Mouse (Mus musculus): ENCODE data around the gene Thbs2.

Gene Thbs2

DNA sequence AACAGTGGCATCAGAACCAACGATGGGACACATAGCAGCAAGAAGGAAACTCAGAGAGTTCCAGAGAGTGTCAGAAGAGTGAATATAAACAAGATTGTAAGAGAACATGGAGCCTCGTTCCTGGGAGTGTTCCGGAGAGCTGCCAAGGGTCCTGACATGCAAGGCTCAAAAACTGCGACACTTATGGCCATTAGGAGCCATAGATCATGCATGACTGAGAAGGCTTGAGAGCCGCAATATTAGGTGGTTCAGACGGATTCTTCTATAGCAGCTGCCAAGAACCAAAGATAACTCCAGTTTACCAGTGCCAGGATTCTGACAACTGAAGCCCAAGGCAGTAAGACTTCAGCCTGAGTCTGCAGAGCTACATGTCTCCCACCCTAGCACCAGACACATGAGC is 3.1 kb upstream of the Thbs2 start:
- in situ Hi-C loops (cut with MboI, MseI) = no loop called here

DNA sequence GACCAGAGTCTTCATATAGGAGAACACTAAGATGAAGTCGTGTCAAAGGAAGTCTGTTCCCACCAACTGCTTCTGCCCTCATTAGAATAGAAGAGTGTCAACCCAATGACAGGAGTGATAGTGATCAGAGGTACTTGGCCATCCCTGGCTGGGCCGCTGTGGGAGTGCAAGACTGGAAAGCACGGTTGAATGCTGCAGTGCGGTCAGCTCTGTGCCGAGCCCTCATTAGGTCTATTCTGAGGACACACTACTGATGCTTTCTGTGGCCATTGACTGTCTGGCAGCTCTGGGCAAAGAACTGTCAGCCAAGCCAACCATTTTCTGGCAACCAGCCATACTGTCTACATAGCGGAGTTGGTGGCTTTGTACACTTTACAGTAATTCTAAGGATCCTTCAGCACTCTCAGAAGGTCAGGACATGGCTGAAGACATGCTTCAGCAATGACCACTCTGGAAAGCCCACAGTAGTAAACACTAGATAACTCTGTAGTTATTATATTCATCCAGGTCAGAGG is 2.3 kb upstream of the Thbs2 start:
- in situ Hi-C loops (cut with MboI, MseI) = no loop called here

DNA sequence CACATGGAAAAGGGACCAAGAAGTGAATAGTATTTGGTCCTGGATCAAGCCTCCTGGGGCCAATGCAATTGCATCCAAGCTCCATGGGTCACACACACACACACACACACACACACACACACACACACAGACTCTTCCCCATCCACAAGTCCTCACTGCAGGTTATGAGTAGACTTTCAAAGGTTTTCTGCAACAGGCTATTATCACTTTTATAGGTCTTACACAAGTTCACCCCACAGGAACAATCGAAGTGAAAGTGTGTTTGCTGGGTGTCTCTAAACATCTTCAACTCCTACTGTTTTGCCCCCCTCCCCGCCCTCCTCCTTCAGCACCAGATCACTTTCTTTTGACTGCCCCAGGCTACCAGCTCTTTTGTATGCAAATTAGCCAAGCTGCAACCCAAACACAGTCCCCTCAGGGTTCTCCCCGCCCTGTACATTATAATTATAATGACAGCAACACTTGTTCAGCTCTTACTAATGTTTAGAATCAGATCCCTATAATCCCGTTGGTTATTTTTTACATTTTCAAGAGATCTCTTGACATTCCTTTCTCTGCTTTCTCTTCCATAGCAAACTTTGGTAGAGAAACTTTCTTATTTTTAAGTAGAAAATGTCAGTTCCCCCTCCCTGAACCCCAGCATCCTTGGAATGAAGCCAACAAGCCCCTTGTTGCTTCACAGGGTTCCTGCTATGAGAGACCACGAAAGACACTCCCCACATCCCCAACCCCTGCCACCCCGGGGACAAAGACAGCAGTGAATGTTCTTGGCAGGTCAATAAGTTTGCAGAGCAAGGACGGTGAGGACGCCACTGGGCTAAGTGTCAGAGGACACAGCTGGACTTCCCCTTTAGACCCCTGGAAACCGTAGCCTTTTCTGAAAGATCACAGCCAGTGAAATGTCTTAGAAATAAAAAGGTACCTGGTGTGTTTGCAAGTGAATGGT is 714 bp downstream of the Thbs2 start:
- in situ Hi-C loops (cut with MboI, MseI) = no loop called here

DNA sequence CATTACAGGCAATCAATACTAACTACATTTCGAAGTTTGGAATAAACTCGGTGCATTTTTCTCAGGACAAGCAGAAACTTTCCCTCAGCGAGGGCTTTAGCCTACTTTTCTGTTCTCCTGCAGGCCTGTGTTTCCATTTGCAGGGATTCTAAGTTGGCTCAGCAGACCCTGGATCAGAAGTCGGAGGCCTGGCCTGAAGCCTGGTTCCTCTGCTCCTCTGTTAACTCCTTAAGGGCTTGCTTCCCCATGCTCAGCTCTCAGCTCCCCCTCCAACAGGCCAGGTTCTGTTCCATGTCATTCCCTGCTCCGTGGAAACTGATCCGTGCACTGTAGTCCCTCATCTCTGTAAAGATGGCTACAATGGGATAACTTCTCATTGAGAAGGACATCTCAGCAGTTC is 2.1 kb downstream of the Thbs2 start:
- in situ Hi-C loops (cut with MboI, MseI) = no loop called here

DNA sequence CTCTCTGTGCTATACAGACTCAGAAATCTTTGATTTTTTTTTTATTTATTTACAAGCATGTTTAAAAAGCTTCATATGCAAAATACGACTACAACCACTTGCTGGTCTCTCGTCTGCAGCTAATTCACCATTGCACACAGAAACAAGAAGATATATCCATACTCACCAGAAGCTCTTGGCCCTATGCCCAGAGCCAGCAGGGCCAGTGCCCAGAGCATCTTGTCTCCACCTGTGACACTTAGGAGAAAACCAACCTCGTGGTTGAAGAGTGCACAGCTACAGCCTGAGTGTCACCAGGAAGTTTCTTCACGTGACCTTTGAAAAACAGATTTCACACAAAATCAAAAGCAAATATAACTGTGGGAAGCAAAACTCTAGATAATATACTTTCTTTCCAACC is 2.8 kb downstream of the Thbs2 start:
- in situ Hi-C loops (cut with MboI, MseI) = no loop called here

DNA sequence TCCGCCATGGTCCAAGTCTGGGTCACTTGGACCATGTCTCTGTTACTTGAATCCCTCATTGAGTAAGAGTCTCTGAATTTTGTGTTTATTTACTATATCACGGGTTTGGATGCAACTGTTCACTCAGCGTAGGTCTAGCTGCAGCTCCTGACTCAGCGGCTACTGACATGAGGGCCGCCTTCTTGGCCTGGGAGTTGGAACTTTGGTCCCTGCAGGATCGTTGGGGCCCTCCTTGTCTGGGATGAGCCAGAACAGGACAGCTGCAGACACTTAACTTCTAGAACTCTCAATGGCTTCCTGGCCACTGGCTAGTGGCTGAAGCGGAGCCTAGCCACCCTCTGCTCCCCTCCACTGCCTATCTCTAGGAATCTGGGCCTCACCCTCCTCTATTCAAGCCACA is 11.2 kb downstream of the Thbs2 start:
- in situ Hi-C loops (cut with MboI, MseI) = no loop called here

DNA sequence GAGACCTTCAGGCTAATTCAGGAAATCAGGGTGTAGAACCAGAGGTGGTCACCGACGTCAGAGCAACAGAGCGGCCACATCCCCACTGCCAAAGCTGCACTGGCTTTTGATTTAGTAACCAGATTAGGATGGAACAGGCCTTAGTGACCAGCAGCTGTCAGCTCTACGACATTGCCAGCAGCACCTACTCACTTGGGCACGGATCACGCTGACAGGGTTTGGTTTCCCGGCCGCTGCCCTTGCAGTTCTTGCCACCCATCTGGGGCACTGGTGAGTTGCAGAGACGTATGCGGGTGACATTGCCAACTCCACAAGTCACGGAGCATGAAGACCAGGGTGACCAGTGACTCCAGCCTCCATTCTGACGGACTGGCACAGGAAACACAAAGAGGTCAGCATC is 13.0 kb downstream of the Thbs2 start:
- in situ Hi-C loops (cut with MboI, MseI) = no loop called here

DNA sequence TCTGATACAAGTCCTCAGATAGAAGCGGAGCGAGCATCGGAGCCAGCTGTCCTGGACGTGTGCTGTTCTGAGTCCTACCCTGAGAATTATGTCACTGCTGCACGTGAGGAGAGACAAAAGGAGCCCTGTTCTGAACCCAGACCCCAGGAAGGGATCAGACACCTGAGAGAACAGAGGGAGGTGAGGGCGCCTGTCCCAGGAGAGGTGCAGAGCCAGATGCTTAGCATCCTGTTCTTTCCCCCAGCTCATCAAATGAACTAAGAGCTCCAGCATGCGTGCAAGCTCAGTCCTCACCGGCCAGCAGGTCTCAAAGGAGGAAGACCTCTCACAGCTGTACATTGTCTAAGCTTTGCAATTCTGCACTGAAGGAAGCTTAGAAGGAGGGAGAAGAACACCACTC is 16.8 kb downstream of the Thbs2 start:
- in situ Hi-C loops (cut with MboI, MseI) = loop anchor here in 1 of 2 experiments (10.0 kb wide), 1 partner anchor 468 kb away; no protein-coding TSS in a partner anchor

DNA sequence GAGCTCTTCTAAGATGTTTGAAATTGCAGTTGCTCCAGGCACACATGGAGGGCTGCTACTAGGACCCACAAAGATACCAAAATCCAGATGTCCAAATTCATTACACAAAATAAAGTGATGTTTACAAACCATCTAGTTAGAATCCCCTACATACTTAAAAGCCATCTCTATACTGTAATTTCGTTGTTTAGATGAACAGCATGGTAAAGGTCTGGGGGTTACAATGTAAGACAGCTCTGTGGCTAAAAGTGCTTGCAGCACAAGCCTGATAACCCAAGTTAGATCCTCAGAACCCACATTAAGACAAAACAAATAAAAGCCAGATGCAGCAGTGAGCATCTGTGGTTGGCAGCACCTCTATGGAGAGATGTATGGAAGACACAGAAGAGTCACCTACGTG is 18.5 kb downstream of the Thbs2 start:
- in situ Hi-C loops (cut with MboI, MseI) = loop anchor here in 1 of 2 experiments (10.0 kb wide), 1 partner anchor 469 kb away; no protein-coding TSS in a partner anchor

DNA sequence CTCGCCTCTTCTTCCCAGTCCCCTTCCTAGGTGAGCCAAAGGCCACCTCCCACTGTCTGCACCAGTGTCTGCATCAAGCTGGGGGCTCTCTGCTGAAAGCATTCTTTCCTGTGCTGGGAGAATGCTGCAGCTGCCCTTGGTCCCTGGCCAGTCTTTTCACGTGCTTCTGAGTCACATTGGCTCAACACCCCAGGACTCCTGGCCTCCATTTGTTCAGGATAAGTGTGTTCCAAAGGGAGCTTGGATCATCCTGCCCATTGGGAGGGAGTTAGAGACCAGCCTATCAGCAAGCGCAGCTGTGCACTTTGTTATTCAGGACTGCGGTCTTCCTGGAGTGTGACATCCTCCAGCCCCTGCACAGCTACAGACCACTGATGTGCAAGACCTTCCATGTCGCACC is 21.6 kb downstream of the Thbs2 start:
- in situ Hi-C loops (cut with MboI, MseI) = loop anchor here in 1 of 2 experiments (10.0 kb wide), 1 partner anchor 472 kb away; no protein-coding TSS in a partner anchor

DNA sequence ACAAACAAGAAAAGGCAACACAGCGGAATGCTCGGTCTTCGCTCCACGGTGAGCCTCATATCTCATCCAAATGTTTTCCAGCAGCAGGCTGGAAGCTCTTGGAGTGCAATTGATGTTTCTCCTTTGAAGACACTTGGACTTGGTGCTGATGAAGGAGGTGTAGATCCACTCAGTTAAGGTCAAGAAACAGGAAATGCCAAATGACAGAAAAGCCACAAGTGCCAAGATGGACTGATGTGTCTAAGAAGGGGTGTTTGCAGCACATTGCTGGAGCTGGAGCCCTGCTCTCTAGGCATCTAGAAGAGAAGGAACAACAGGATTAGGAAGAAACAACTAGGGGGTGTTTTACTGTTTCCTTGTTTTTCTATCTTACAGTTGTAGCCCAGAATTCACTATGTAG is 26.8 kb downstream of the Thbs2 start:
- in situ Hi-C loops (cut with MboI, MseI) = no loop called here

DNA sequence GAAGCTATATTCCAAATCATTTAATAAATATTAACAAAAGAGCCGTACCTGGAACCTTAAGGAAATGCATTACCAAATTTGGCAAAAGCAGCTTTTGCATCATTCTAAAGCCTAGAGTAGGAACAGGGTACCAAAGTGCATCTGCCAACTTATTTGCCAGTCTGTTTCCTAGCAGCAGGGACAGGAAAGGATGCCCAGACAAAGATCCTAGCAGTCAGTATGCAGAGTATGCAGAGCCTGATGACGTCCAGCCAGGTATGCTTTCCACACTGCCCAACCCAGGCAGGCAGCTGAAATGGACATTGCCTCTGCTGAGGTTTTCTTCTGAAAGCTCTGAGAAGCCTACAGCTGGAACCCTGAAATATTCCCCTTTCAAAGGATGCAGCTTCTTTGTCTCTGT is 27.6 kb downstream of the Thbs2 start:
- in situ Hi-C loops (cut with MboI, MseI) = no loop called here

DNA sequence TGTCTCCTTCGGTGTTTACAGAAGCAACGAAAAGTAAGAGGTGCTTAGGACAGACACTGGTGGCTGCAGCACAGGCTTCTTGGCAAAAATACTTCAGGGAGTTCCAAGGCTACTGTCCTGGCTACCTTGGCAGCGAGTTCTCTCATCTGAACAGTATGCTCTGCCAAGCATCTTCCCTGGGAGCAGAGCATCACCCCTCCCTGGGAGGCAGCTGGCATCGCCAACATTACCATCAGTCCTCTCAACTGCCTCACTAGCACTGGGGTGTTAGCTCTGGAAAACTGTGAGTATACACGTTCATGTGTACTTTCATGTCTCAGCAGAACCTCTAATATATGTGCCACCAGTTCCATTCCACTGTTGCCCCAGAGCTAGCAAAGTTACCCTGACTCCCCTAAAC is 30.7 kb downstream of the Thbs2 start:
- in situ Hi-C loops (cut with MboI, MseI) = no loop called here

DNA sequence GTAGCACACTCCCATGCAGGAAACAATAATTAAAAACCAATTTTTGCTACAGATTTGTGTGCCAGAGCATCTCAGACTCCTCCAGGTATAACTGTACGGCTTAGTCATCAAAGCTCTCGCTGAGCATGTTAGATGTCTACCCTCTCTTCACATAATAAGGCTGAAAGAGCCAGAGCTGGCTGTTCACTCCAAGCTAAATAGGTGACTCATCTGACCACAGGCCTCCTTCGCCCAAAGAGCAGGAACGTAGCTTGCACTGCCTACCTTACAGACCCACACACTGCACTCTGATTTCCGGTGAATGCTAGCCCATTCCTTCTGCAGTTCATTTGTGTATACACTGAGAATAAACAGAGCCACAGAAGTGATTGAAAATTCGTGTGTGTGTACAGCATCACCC is 31.6 kb downstream of the Thbs2 start:
- in situ Hi-C loops (cut with MboI, MseI) = no loop called here

DNA sequence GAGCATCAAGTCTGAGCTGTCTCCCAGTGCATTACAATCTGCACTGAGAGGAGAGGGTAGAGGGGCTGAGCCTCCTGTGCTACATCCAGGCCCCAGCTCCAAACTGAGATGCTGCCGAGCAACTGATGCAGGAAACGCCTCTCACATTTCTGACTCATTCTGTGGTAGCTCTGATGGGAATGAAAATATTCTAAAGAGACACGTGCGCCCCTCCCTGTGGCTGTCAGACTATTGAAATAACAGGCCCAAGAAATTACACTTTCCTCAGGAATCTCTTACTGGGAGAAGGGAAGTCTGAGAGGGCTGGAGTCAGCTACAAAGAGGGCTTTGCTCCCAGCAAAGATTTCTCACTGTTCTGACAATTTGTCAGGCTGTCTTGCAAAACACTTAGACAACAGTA is 34.3 kb downstream of the Thbs2 start:
- in situ Hi-C loops (cut with MboI, MseI) = no loop called here

DNA sequence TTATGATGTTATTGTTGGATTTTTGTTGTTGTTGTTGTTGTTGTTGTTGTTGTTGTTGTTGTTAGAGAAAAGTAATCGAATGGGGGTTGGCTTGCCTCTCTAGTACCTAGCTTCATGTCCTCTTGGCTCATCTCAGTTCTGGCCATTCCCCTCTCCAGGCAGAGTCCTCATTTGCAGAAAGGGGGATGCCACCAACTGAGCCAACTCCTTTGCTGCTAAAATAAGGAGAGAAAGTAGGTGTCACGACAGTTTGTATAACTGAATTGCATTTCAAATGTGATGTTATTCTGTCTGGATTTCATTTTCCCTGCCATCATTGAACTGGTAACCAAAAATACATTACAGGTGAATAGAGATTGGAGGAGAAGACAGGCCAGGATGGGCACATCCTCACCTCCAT is 35.9 kb downstream of the Thbs2 start:
- in situ Hi-C loops (cut with MboI, MseI) = no loop called here

DNA sequence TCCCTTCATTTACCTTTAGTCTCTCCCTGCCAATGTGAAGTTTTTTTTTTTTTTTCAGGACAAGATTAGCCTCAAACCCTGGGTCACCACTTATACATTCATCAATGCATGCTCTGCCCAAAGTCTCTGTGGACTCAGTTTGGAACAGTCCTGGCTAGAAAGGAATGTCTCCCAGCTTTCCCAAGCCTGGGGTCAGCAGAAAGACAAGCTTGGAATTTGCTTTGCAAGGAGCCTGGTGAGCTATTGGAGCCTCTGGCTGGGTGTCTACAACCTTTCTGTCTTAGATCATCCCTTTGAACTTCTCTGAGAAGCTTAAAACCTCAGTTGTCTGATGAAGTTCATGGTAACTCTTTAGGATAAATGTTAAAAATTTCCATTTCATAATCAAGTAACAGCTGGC is 36.9 kb downstream of the Thbs2 start:
- in situ Hi-C loops (cut with MboI, MseI) = no loop called here

DNA sequence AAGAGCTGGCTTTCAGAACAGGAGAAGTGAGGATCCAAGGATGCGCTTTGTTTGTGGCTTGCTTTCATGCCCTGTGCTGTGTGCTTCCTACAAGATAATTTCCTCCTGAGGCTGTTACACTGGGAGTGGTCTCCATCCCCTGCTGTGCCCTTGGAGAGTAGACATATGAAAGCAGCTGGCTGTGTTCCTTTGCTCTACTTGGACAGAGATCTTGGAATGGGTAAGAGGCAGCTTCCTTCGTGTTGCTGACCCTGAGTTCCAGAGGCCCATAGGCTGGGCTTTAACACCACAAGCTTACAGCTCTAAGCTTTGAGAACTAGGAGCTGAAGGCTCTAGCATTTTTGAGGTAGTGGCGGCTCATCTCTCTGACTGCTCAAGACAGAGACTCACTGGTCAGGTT is 39.1 kb downstream of the Thbs2 start:
- in situ Hi-C loops (cut with MboI, MseI) = no loop called here

DNA sequence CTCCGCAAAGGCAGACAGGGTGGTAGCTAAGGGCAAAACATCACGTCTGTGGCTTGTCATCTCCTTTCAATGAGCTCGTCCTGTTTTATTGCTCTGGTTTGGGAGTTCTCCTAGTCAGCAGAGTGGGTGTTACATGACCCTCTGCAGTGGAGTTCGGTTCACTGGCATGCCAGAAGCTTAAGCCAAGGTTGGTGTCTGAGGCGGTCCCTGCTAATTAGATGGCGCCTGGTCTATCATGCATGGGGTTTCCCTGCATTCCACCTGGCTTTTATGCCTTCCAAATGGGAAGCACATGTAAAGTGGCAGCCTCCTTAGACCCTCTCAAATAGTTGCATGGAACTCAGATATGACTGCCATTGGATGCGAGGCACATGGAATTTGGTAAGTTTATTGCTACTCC is 42.0 kb downstream of the Thbs2 start:
- in situ Hi-C loops (cut with MboI, MseI) = no loop called here

DNA sequence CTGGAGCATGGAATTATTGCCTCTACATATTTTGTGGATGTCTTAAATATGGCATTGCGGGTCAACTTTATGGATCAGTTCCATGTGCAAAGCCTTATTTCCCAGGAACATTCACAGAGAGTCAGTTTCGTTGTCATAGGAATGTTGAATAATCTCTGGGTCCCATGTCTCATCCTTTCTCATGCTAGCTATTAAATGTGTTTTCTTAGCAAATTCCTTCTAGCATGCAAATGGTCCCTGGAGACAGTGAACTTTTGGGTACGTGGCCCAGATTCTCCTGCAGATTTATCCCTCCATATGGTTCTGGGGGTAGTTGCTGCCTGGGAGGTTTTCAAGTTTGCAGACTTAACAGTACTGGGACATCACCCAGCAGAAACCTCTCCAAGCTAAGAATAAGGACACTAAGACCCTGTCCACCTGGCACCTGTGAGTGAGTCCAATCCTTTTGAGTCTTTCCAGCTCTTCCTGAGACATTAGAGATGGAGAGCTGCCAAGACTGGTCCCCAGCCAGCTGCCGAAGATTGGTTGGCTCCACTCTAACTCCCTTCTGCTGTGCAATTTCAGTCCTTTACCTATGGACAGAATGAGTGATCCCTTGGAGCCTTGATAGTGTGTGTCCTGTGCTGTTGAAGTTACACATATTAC is 45.9 kb downstream of the Thbs2 start:
- in situ Hi-C loops (cut with MboI, MseI) = no loop called here

DNA sequence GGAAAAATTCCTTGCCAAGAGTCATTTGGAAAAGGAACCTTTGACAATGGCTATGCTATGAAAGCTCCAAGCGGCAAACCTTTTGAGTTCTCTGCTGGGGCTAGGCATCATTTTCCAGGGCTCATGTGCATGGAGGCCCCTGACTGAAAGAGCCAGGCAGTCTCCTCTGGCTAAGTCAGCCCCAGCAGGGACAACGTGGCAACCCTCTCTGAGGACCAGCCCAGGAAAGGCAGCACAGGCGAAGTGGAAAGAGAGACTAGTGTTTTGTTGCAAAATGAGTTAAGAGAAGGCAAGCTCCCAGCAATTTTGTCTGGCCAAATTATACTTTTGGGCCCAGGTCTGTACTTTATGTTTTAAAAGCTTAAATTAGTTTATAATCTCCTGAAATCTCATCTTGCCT is 50.0 kb downstream of the Thbs2 start:
- in situ Hi-C loops (cut with MboI, MseI) = no loop called here

DNA sequence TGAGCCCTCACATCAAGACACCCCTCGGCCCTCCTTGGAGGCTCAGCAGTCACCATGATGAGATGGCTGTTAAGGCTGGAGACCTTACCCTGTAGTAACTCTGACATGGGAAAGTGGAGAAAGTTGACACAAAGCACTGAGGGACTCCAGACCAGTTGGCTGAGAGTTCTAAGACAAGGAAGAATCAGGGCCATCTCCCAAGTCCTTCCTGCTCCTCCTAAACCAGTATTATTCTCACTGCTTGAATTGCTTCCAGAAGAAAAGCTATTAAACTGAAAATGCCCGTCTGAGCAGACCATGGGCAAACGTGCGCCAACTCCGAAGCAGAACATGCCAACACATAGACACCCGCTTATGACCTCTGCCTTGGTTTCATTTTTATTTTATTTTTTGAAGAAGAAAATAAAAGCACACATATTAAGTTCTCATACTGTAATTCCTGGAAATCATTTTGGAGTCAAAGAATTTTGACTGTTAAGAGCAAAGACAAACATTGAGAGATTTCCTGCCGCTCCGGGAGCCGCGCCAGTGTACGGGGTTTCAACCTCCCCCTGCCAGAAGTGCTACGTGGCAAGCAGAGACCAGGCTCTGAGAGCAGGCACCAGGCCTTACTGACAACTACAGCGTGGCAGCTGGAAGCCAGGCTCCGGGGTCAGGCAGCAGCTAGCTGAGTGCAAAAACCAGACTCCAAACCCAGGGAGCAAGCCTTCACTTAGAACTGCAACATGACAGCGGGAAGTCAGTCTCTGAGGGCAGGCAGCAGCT is 53.5 kb downstream of the Thbs2 start:
- in situ Hi-C loops (cut with MboI, MseI) = no loop called here

All from T-helper 17 cell (primary cell).